Mouse (Mus musculus) embryonic facial prominence, embryonic 14.5 days (tissue): ENCODE measurements around the gene Spout1. TPM values are rescaled to one million over a fixed set of nuclear protein-coding genes. Genes with fewer than 3 reads are reported as not detected.
"Not testable (repeated sequence)": the region's sequence is repeated elsewhere in the genome, so short reads cannot be mapped to it uniquely, and the experiment has no call there.

Source experiments
- ATAC-seq: fragments of 200-750 bp; cut with Nextera tagmentation; 2 replicates; pipeline ENCODE4 v1.8.0; 2017; ENCODE audit warnings: low read depth, moderate number of reproducible peaks, moderate TSS enrichment
- DNase-seq: peaks from one replicate; pipeline ENCODE4 v3.0.0-alpha.2; 2015; ENCODE audit warnings: low spot score
- H3K27ac ChIP-seq: fragments of 300-500 bp; sonication (generic); replicated peaks from 2 replicates; pipeline ENCODE4 v1.5.1; 2014; ENCODE audit warnings: low read depth, mild to moderate bottlenecking, low read length, moderate library complexity
- H3K27me3 ChIP-seq: fragments of 300-500 bp; sonication (generic); replicated peaks from 2 replicates; pipeline ENCODE4 v1.6.1; 2014; ENCODE audit warnings: low read length; ENCODE audit not compliant: control insufficient read depth, insufficient read depth
- H3K36me3 ChIP-seq: fragments of 300-500 bp; sonication (generic); 2 replicates; pipeline ENCODE4 v1.6.1; 2014; ENCODE audit warnings: low read length, mixed read lengths; ENCODE audit not compliant: control insufficient read depth, insufficient read depth
- H3K4me1 ChIP-seq: fragments of 300-500 bp; sonication (generic); 2 replicates; pipeline ENCODE4 v1.6.1; 2014; ENCODE audit warnings: antibody characterized with exemption, low read length; ENCODE audit not compliant: control insufficient read depth, insufficient read depth
- H3K4me2 ChIP-seq: fragments of 300-500 bp; sonication (generic); 2 replicates; pipeline ENCODE4 v1.6.1; 2014; ENCODE audit warnings: low read depth, mild to moderate bottlenecking, low read length, moderate library complexity, mixed read lengths
- H3K4me3 ChIP-seq: fragments of 300-500 bp; sonication (generic); 2 replicates; pipeline ENCODE4 v1.5.1; 2014; ENCODE audit warnings: low read depth, mild to moderate bottlenecking, low read length
- H3K9ac ChIP-seq: fragments of 300-500 bp; sonication (generic); 2 replicates; pipeline ENCODE4 v1.6.1; 2014; ENCODE audit warnings: low read depth, mild to moderate bottlenecking, low read length, moderate library complexity, mixed read lengths
- H3K9me3 ChIP-seq: fragments of 300-500 bp; sonication (generic); 2 replicates; pipeline ENCODE4 v1.6.1; 2016; ENCODE audit warnings: low read length; ENCODE audit not compliant: control insufficient read depth
- WGBS: fragments of 180-500 bp; shearing (Covaris S2); extraction: QIAGEN DNeasy Blood & Tissue Kit; methylation state at CpG from one replicate; pipeline ENCODE4 v1.1.7; 2014; 5-methylcytosine and 5-hydroxymethylcytosine counted together
- polyA plus RNA-seq: library from polyadenylated mRNA; unstranded; fragments of >200 nt; fragmentation: Nextera tagmentation; extraction: Ambion mirVana; gene quantifications from 2 replicates; pipeline ENCODE4 v1.2.1, GENCODE M21; 2014

The Spout1 gene
- polyA plus RNA-seq, 1 experiment from 2014 or later, result 63.8 TPM

GRCm38 (mm10) chr2:30191790-30192580 is 13.7 kb upstream of the Spout1 start:
- no peak overlapping the region for H3K27ac ChIP-seq
- ATAC-seq, result no peak
- no peak overlapping the region for H3K4me3 ChIP-seq
- WGBS, result 80% methylated on average over 12 of the region's 12 CpGs
- no peak overlapping the region for H3K4me2 ChIP-seq
- no peaks in the 10 kb centered on the region for H3K36me3 ChIP-seq
- no peaks in the 10 kb centered on the region for H3K27me3 ChIP-seq
- no peak for DNase-seq
- H3K9ac ChIP-seq, result no peak overlapping the region
- H3K4me1 ChIP-seq, result no peaks in the 10 kb centered on the region
- no peaks in the 10 kb centered on the region for H3K9me3 ChIP-seq

- Histone ChIP-seq H3K27ac (no peak overlapping the region), H3K4me2 (no peak overlapping the region), H3K4me1 (no peaks in the 10 kb centered on the region), H3K9me3 (no peaks in the 10 kb centered on the region), H3K36me3 (peaks cover 9% of the 10 kb centered on the region; the same call in 1 of the 2 replicates), H3K27me3 (no peaks in the 10 kb centered on the region), H3K4me3 (no peak overlapping the region), H3K9ac (no peak overlapping the region)
- no peak for DNase-seq
- 84% methylated on average over 3 of the region's 3 CpGs for WGBS
- no peak for ATAC-seq
Measured at GRCm38 (mm10) chr2:30185681-30186080, 7.4 kb upstream of the Spout1 start.

- Histone ChIP-seq H3K4me2 (no peak overlapping the region), H3K4me1 (no peaks in the 10 kb centered on the region), H3K36me3 (peaks cover 9% of the 10 kb centered on the region; the same call in 1 of the 2 replicates), H3K9me3 (no peaks in the 10 kb centered on the region), H3K27me3 (no peaks in the 10 kb centered on the region), H3K9ac (no peak overlapping the region), H3K4me3 (no peak overlapping the region), H3K27ac (no peak overlapping the region)
- 92% methylated on average over 6 of the region's 6 CpGs for WGBS
- no peak for ATAC-seq
- no peak for DNase-seq
Measured at GRCm38 (mm10) chr2:30185276-30185675, 7.0 kb upstream of the Spout1 start.

- no peaks in the 10 kb centered on the region for H3K9me3 ChIP-seq
- H3K4me2 ChIP-seq, result no peak overlapping the region
- H3K36me3 ChIP-seq, result peaks cover 9% of the 10 kb centered on the region; the same call in 1 of the 2 replicates
- no peak overlapping the region for H3K9ac ChIP-seq
- DNase-seq, result no peak
- ATAC-seq, result no peak
- H3K27me3 ChIP-seq, result no peaks in the 10 kb centered on the region
- no peak overlapping the region for H3K27ac ChIP-seq
- 67% methylated on average over 3 of the region's 3 CpGs for WGBS
- H3K4me1 ChIP-seq, result no peaks in the 10 kb centered on the region
- H3K4me3 ChIP-seq, result no peak overlapping the region
Measured at GRCm38 (mm10) chr2:30183721-30184120, 5.5 kb upstream of the Spout1 start.

DNA sequence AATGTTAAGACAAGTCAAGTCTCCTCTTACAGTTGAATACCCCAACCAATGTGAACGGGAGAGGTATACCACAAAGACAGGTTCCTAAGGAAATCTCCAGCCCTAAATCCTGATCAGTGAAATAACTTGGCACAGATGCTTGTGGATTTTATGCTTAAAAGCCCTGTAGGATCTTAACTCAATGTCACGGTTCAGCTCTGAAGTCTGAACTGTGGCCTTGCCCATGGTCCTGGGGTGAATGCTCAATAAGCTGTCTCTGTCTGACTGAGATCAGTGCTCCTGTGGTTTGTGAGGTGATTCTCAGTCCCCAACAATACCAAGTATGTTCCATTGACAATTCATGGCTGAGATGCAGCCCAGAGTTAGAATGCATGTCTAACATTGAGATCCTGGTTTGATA is 4.2 kb upstream of the Spout1 start:
- WGBS, result 63% methylated on average over 2 of the region's 2 CpGs
- Histone ChIP-seq H3K9ac (no peak overlapping the region), H3K9me3 (no peaks in the 10 kb centered on the region), H3K4me3 (no peak overlapping the region), H3K27ac (no peak overlapping the region), H3K36me3 (peaks cover 9% of the 10 kb centered on the region; the same call in 1 of the 2 replicates), H3K4me1 (peaks cover 3% of the 10 kb centered on the region; the same call in 1 of the 2 replicates), H3K4me2 (no peak overlapping the region), H3K27me3 (no peaks in the 10 kb centered on the region)
- no peak for DNase-seq
- ATAC-seq, result no peak

- H3K4me1 ChIP-seq, ATAC-seq, H3K27me3 ChIP-seq, DNase-seq, H3K27ac ChIP-seq, H3K9ac ChIP-seq, H3K9me3 ChIP-seq: not testable (repeated sequence)
- 59% methylated on average over 7 of the region's 7 CpGs for WGBS
- Histone ChIP-seq H3K4me2 (peak overlapping the region; percentile 70), H3K4me3 (peak overlapping the region; percentile 70), H3K36me3 (peaks cover 32% of the 10 kb centered on the region)
Measured at GRCm38 (mm10) chr2:30178711-30179110, 452 bp upstream of the Spout1 start.

DNA sequence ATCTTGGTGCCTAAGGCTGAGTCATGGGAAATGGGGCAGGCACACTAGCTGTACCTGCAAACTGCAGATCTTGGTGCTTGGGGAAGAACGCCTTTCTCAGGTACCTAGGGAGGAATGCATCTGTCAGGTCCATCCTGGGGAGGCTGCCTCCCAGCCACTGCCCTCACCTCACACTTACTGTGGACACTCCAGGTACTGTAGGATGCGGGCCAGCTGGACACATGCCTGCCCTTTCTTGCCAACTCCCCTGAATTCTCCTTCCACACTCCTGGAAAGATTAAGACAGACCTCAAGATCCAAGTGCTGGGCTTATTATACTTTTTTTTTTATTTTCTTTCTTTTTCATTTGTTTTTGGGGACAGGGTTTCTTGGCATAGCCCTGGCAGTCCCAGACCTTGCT is 1.7 kb downstream of the Spout1 start:
- DNase-seq (no peak), ATAC-seq (no peak)
- H3K4me1 ChIP-seq, result peaks cover 11% of the 10 kb centered on the region
- H3K9ac ChIP-seq, result no peak overlapping the region
- no peak overlapping the region for H3K4me3 ChIP-seq
- H3K4me2 ChIP-seq, result no peak overlapping the region
- 92% methylated on average over 2 of the region's 2 CpGs for WGBS
- H3K9me3 ChIP-seq, result no peaks in the 10 kb centered on the region
- no peaks in the 10 kb centered on the region for H3K27me3 ChIP-seq
- peaks cover 40% of the 10 kb centered on the region for H3K36me3 ChIP-seq
- no peak overlapping the region for H3K27ac ChIP-seq

DNA sequence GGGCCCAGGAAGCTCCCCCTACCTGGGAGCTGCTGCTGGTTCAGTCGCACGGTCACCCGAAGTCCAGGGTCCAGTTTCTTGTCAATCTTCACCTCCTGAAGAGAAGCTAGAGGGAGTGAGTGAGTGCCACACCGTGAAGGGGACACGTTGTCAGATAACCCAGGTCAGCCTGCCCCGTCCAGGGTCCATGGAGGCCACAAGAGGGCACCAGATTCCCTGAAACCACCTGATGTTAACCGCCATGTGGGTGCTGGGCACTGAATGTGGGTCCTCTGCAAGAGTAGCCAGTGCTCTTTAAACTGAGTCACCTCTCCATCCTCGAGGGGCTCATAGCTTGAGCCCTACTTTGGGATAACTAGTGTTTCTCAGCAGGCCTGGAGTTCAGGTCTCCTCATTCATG is 2.4 kb downstream of the Spout1 start:
- DNase-seq (no peak), ATAC-seq (no peak)
- Histone ChIP-seq H3K9me3 (no peaks in the 10 kb centered on the region), H3K27me3 (no peaks in the 10 kb centered on the region), H3K4me3 (no peak overlapping the region), H3K36me3 (peaks cover 40% of the 10 kb centered on the region), H3K4me1 (peaks cover 11% of the 10 kb centered on the region), H3K9ac (no peak overlapping the region), H3K4me2 (no peak overlapping the region), H3K27ac (no peak overlapping the region)
- 86% methylated on average over 8 of the region's 8 CpGs for WGBS
